Mouse (Mus musculus) inflammation-experienced regulatory T-cells, adult 16 weeks (primary cell): Measurements from ENCODE around the gene Rcor3. TPM values are rescaled to one million over a fixed set of nuclear protein-coding genes. Genes with fewer than 3 reads are reported as not detected.

Experiments
- polyA plus RNA-seq: library from polyadenylated mRNA; unstranded; fragments of 100-300 nt; shearing (Covaris generic); gene quantifications from one replicate; pipeline ENCODE4 v1.2.1, GENCODE M21; 2017

Rcor3 gene
- 24.7 TPM for polyA plus RNA-seq

DNA sequence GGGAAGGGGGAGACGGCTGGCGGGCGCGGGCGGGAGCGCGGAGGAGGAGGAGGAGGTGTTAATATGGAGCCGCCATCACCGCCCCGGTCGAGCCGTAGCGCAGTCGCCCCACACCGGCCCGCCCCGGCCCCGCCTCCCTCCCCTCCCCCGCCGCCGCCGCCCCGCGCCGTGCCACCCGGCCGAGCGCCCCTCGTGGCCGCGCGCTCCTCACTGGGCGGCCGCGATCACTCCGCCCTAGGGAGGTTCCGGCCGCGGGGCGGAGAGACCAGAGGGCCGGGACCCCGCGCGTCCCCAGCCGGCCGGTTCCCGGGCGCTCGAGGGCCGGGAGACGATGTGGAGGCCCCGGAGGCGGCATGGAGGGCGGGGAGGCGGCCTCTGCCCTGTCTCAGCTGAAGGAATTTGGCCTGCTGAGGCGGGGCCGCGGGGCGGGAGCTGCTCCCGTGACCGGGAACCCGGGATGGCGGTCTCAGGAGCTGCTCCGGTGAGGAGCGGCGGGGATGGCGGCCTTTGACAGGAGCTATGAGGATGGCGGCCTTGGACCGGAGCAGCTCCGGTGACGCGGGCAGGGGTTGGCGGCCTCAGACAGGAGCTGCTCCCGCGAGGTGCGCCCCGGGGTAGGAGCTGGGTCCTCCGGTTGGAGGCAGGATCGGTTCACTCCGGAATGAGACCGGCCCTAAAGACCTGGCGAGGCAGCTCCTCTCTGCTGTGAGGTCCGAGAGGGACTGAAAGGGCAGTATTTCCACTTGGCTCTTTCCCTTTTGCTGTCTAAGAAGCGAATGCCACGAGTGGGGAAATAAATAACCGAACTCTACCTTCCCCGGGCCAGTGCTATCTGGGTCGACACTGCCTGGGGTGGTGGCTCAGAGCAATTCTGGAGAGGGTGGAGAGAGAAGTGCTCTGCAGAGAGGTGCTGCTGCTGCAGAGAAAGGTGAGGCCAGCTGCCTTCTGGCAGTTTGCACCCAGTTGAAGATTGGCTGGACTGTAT is at the start of gene Rcor3:
Gene Rcor3 (minus strand): TSS at position 137 of the 985 bp plus-strand sequence.

GRCm38 (mm10) chr1:192091806-192092772 is 45.8 kb downstream of the Rcor3 start, which contains the start of gene Traf5:
Traf5 (minus strand) TSS chr1:192092559.

Other genes starting within 250 kb of the Rcor3 start
- gene Slc30a1, start 231.3 kb downstream of the Rcor3 start, polyA plus RNA-seq: 0.49 TPM
- gene Rd3, start 160.7 kb downstream of the Rcor3 start, polyA plus RNA-seq: 3.1 TPM
- gene Traf5, start 45.5 kb downstream of the Rcor3 start, polyA plus RNA-seq: 192 TPM
- gene Kcnh1, start 52.7 kb upstream of the Rcor3 start, polyA plus RNA-seq: not detected